Mouse (Mus musculus): ENCODE data around the gene Slc6a1.
A peak's percentile ranks its signal among the peaks of the same experiment; 100 is the strongest.
"Not testable (repeated sequence)": the region's sequence is repeated elsewhere in the genome, so short reads cannot be mapped to it uniquely, and the experiment has no call there.

Gene Slc6a1

GRCm38 (mm10) chr6:114289106-114289505 lies 6.7 kb downstream of the Slc6a1 start:
- DNase-seq (ENCODE audit: low spot score in 2 of 2) = no peak

- peak; percentile 63 to 75 for DNase-seq (ENCODE audit: low spot score in 2 of 2)
These were observed 7.7 kb downstream of the Slc6a1 start for GRCm38 (mm10) chr6:114290184-114290583.

- DNase-seq (ENCODE audit: low spot score in 2 of 2) = no peak
These were observed 8.5 kb downstream of the Slc6a1 start for GRCm38 (mm10) chr6:114290929-114291328.

- peak in 1 of 2 experiments; percentile 18 for DNase-seq (ENCODE audit: low spot score in 2 of 2)
These were observed 9.0 kb downstream of the Slc6a1 start for GRCm38 (mm10) chr6:114291396-114291795.

GRCm38 (mm10) chr6:114293511-114293910 lies 11.1 kb downstream of the Slc6a1 start:
- DNase-seq (ENCODE audit: low spot score in 2 of 2) = peak in 1 of 2 experiments; percentile 56

GRCm38 (mm10) chr6:114295086-114295485 lies 12.7 kb downstream of the Slc6a1 start:
- no peak for DNase-seq (ENCODE audit: low spot score in 2 of 2)

- DNase-seq (ENCODE audit: low spot score in 2 of 2) = peak in 1 of 2 experiments; percentile 15
These were observed 15.0 kb downstream of the Slc6a1 start for GRCm38 (mm10) chr6:114297260-114298002.

- DNase-seq (ENCODE audit: low spot score in 2 of 2) = no peak
These were observed 17.3 kb downstream of the Slc6a1 start for GRCm38 (mm10) chr6:114299699-114300098.

- no peak for DNase-seq (ENCODE audit: low spot score in 2 of 2)
These were observed 18.3 kb downstream of the Slc6a1 start for GRCm38 (mm10) chr6:114300737-114301136.

- no peak for DNase-seq (ENCODE audit: low spot score in 2 of 2)
These were observed 22.2 kb downstream of the Slc6a1 start for GRCm38 (mm10) chr6:114304668-114305067.

- no peak for DNase-seq (ENCODE audit: low spot score in 2 of 2)
These were observed 38.1 kb downstream of the Slc6a1 start for GRCm38 (mm10) chr6:114320511-114320910.

- no peak for DNase-seq (ENCODE audit: low spot score in 2 of 2)
These were observed 38.7 kb downstream of the Slc6a1 start for GRCm38 (mm10) chr6:114321146-114321545.

- DNase-seq (ENCODE audit: low spot score in 2 of 2) = no peak
These were observed 40.5 kb downstream of the Slc6a1 start for GRCm38 (mm10) chr6:114322914-114323313.

GRCm38 (mm10) chr6:114324808-114325207 lies 42.4 kb downstream of the Slc6a1 start:
- DNase-seq (ENCODE audit: low spot score in 2 of 2) = peak in 1 of 2 experiments; percentile 21

GRCm38 (mm10) chr6:114329597-114330470 lies 47.4 kb downstream of the Slc6a1 start:
- no peak for DNase-seq (ENCODE audit: low spot score in 2 of 2)

GRCm38 (mm10) chr6:114331926-114332325 lies 49.5 kb downstream of the Slc6a1 start:
- no peak for DNase-seq (ENCODE audit: low spot score in 2 of 2)

GRCm38 (mm10) chr6:114336128-114336943 lies 53.9 kb downstream of the Slc6a1 start:
- no peak for DNase-seq (ENCODE audit: low spot score in 2 of 2)

- DNase-seq (ENCODE audit: low spot score in 2 of 2) = no peak
These were observed 54.4 kb downstream of the Slc6a1 start for GRCm38 (mm10) chr6:114336944-114337215.

GRCm38 (mm10) chr6:114341381-114341780 lies 58.9 kb downstream of the Slc6a1 start:
- DNase-seq (ENCODE audit: low spot score in 2 of 2) = not testable (repeated sequence)

GRCm38 (mm10) chr6:114343740-114344139 lies 61.3 kb downstream of the Slc6a1 start:
- peak; percentile 67 to 75 for DNase-seq (ENCODE audit: low spot score in 2 of 2)

- DNase-seq (ENCODE audit: low spot score in 2 of 2) = peak; percentile 70 to 75
These were observed 62.7 kb downstream of the Slc6a1 start for GRCm38 (mm10) chr6:114345156-114345555.
